Mouse (Mus musculus): ENCODE measurements around the gene Elk4.

DNA sequence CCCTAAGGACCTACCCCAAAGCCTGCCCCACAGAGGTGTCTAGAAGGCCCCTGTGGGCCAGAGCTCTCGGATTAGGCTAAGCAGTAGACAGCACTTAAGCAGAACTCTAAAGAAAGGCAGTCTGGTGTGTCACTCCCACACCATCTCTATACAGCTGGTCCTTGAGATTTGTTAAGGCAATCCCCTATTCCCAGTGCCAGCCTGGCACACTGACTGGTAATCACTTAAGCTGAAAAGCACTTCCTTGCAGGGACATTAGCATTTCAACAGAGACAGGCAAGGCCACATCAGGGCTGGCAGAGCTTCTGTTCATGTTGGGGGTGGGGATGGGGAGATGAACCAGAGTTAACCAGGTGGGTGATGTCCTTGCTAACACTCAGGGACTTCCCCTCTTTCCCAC, 57.6 kb downstream of the Elk4 start:
- TF ChIP-seq CTCF (IDR thresholded peaks at IDR 0.05; ENCODE audit: control insufficient read depth, insufficient read depth, insufficient replicate concordance, low read depth, low read length) (no peak), POLR2A (IDR thresholded peaks at IDR 0.05; ENCODE audit: control insufficient read depth, low read depth, low read length) (no peak)
